Mouse (Mus musculus): ENCODE data around the gene Jdp2. TPM values are rescaled to one million over a fixed set of nuclear protein-coding genes. Genes with fewer than 3 reads are reported as not detected.

The Jdp2 gene
- polyA plus RNA-seq, 1 experiment from 2014 or later: 0.62 TPM

- H3K36me3 ChIP-seq (ENCODE audit: control insufficient read depth, insufficient read depth, low read length): no peaks in the 10 kb centered on the region
- peaks cover 58% of the 10 kb centered on the region for H3K4me1 ChIP-seq (ENCODE audit: control insufficient read depth, insufficient read depth, low read length)
- no peaks in the 10 kb centered on the region for H3K27me3 ChIP-seq (ENCODE audit: control insufficient read depth, insufficient read depth, low read length)
- no peak overlapping the region for H3K4me3 ChIP-seq (ENCODE audit: low read depth, low read length)
- no peak overlapping the region for H3K27ac ChIP-seq (ENCODE audit: low read depth, low read length)
- WGBS (ENCODE audit: insufficient replicate concordance): 35% methylated on average over 9 of the region's 9 CpGs
- no peak overlapping the region for H3K9ac ChIP-seq (ENCODE audit: low read depth, low read length)
- peak overlapping the region; percentile 4; the same call in 1 of the 2 replicates for H3K4me2 ChIP-seq
- H3K9me3 ChIP-seq (replicated peaks; ENCODE audit: control insufficient read depth, low read length): no peaks in the 10 kb centered on the region
- no peak for ATAC-seq (replicated peaks; ENCODE audit: insufficient number of reproducible peaks, low FRiP score, low TSS enrichment)
These were observed 5.6 kb downstream of the Jdp2 start for GRCm38 (mm10) chr12:85604301-85604998.

GRCm38 (mm10) chr12:85607519-85608449 is 9.0 kb downstream of the Jdp2 start:
- no peak for ATAC-seq (replicated peaks; ENCODE audit: insufficient number of reproducible peaks, low FRiP score, low TSS enrichment)
- no peaks in the 10 kb centered on the region for H3K36me3 ChIP-seq (ENCODE audit: control insufficient read depth, insufficient read depth, low read length)
- H3K27me3 ChIP-seq (ENCODE audit: control insufficient read depth, insufficient read depth, low read length): no peaks in the 10 kb centered on the region
- 71% methylated on average over 14 of the region's 14 CpGs for WGBS (ENCODE audit: insufficient replicate concordance)
- no peak overlapping the region for H3K4me2 ChIP-seq
- no peak overlapping the region for H3K4me3 ChIP-seq (ENCODE audit: low read depth, low read length)
- no peak overlapping the region for H3K27ac ChIP-seq (ENCODE audit: low read depth, low read length)
- H3K4me1 ChIP-seq (ENCODE audit: control insufficient read depth, insufficient read depth, low read length): peaks cover 36% of the 10 kb centered on the region
- no peak overlapping the region for H3K9ac ChIP-seq (ENCODE audit: low read depth, low read length)
- no peaks in the 10 kb centered on the region for H3K9me3 ChIP-seq (replicated peaks; ENCODE audit: control insufficient read depth, low read length)

- 70% methylated on average over 9 of the region's 9 CpGs for WGBS (ENCODE audit: insufficient replicate concordance)
- Histone ChIP-seq H3K4me3 (ENCODE audit: low read depth, low read length) (no peak overlapping the region), H3K36me3 (ENCODE audit: control insufficient read depth, insufficient read depth, low read length) (no peaks in the 10 kb centered on the region), H3K9ac (ENCODE audit: low read depth, low read length) (no peak overlapping the region), H3K4me2 (no peak overlapping the region), H3K4me1 (ENCODE audit: control insufficient read depth, insufficient read depth, low read length) (peaks cover 21% of the 10 kb centered on the region), H3K27ac (ENCODE audit: low read depth, low read length) (no peak overlapping the region), H3K27me3 (ENCODE audit: control insufficient read depth, insufficient read depth, low read length) (no peaks in the 10 kb centered on the region), H3K9me3 (replicated peaks; ENCODE audit: control insufficient read depth, low read length) (no peaks in the 10 kb centered on the region)
- no peak for ATAC-seq (replicated peaks; ENCODE audit: insufficient number of reproducible peaks, low FRiP score, low TSS enrichment)
These were observed 11.3 kb downstream of the Jdp2 start for GRCm38 (mm10) chr12:85610167-85610566.

DNA sequence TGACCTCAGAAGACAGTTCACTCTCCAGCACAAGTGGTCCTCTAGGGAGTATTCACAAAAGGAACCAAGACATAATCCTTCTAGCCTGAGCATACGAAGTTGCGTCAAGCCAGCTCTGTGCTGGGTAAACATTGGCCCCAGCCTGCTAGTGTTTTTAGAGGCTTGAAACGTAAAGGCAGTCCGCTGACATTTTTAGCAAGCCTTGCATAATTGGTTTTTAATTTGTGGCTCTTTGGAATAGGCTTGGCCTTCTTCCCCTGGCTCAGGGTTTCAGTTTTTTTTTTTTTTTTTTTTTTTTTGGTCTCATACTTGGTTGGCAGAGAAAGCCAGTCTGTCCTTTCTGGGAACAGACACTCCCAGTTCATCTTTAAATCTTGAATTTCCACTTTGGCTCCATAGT is 15.3 kb downstream of the Jdp2 start:
- WGBS (ENCODE audit: insufficient replicate concordance): 68% methylated on average over 4 of the region's 4 CpGs
- H3K36me3 ChIP-seq (ENCODE audit: control insufficient read depth, insufficient read depth, low read length): no peaks in the 10 kb centered on the region

GRCm38 (mm10) chr12:85615486-85615885 is 16.7 kb downstream of the Jdp2 start:
- Histone ChIP-seq H3K36me3 (ENCODE audit: control insufficient read depth, insufficient read depth, low read length) (no peaks in the 10 kb centered on the region), H3K9me3 (replicated peaks; ENCODE audit: control insufficient read depth, low read length) (no peaks in the 10 kb centered on the region), H3K9ac (ENCODE audit: low read depth, low read length) (no peak overlapping the region), H3K27me3 (ENCODE audit: control insufficient read depth, insufficient read depth, low read length) (no peaks in the 10 kb centered on the region), H3K27ac (ENCODE audit: low read depth, low read length) (no peak overlapping the region), H3K4me2 (no peak overlapping the region), H3K4me3 (ENCODE audit: low read depth, low read length) (no peak overlapping the region), H3K4me1 (ENCODE audit: control insufficient read depth, insufficient read depth, low read length) (peaks cover 8% of the 10 kb centered on the region)
- ATAC-seq (replicated peaks; ENCODE audit: insufficient number of reproducible peaks, low FRiP score, low TSS enrichment): no peak
- WGBS (ENCODE audit: insufficient replicate concordance): 69% methylated on average over 8 of the region's 8 CpGs

More for the DNA sequence above, 15.3 kb downstream of the Jdp2 start:
- Histone ChIP-seq H3K4me1 (ENCODE audit: control insufficient read depth, insufficient read depth, low read length) (peaks cover 8% of the 10 kb centered on the region), H3K27ac (ENCODE audit: low read depth, low read length) (no peak overlapping the region), H3K27me3 (ENCODE audit: control insufficient read depth, insufficient read depth, low read length) (no peaks in the 10 kb centered on the region), H3K4me3 (ENCODE audit: low read depth, low read length) (no peak overlapping the region), H3K9me3 (replicated peaks; ENCODE audit: control insufficient read depth, low read length) (no peaks in the 10 kb centered on the region), H3K9ac (ENCODE audit: low read depth, low read length) (no peak overlapping the region), H3K4me2 (no peak overlapping the region)
- no peak for ATAC-seq (replicated peaks; ENCODE audit: insufficient number of reproducible peaks, low FRiP score, low TSS enrichment)

DNA sequence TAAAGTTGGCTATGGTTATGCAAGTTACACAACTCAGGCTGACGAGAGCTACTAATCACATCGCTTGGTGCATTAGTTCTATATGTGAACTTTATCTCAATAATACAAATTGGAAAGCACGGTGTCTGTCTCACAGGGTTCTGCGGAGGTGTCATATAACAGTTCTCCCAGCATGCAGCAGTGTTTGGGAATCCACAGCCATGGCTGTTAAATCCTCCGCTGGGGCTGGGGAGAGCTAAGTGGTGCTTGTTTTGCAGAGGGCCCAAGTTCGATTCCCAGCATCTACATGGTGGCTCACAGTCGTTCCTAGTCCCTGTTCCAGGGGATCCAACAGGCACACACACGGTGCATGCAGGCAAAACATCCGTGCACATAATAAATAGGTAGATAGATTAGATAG is 19.1 kb downstream of the Jdp2 start:
- Histone ChIP-seq H3K9me3 (replicated peaks; ENCODE audit: control insufficient read depth, low read length) (no peaks in the 10 kb centered on the region), H3K4me2 (no peak overlapping the region), H3K27me3 (ENCODE audit: control insufficient read depth, insufficient read depth, low read length) (no peaks in the 10 kb centered on the region), H3K9ac (ENCODE audit: low read depth, low read length) (no peak overlapping the region), H3K36me3 (ENCODE audit: control insufficient read depth, insufficient read depth, low read length) (no peaks in the 10 kb centered on the region), H3K27ac (ENCODE audit: low read depth, low read length) (no peak overlapping the region), H3K4me3 (ENCODE audit: low read depth, low read length) (no peak overlapping the region), H3K4me1 (ENCODE audit: control insufficient read depth, insufficient read depth, low read length) (peaks cover 8% of the 10 kb centered on the region)
- 82% methylated on average over 9 of the region's 9 CpGs for WGBS (ENCODE audit: insufficient replicate concordance)
- no peak for ATAC-seq (replicated peaks; ENCODE audit: insufficient number of reproducible peaks, low FRiP score, low TSS enrichment)

DNA sequence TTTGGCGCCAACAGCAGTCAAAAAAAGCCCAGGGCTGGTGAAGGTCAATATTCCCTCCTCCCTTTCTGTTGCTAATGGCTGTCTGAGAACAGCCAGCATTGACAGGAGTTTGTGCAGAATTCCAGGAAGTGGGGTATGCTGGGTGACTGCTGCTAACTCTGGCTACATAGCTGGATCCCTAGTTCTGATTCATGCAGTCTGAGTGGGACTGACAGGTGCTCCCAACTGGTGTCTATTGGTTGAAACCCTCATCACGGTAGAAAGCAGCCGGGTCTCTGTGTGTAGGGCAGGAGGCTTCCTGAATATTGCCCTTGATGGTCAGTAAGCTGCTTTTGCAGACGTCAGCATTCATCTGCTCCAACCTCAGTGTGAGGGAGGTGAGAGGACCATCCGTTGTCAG is 19.6 kb downstream of the Jdp2 start:
- Histone ChIP-seq H3K9me3 (replicated peaks; ENCODE audit: control insufficient read depth, low read length) (no peaks in the 10 kb centered on the region), H3K4me2 (no peak overlapping the region), H3K27me3 (ENCODE audit: control insufficient read depth, insufficient read depth, low read length) (no peaks in the 10 kb centered on the region), H3K4me3 (ENCODE audit: low read depth, low read length) (no peak overlapping the region), H3K4me1 (ENCODE audit: control insufficient read depth, insufficient read depth, low read length) (peaks cover 10% of the 10 kb centered on the region), H3K9ac (ENCODE audit: low read depth, low read length) (no peak overlapping the region), H3K36me3 (ENCODE audit: control insufficient read depth, insufficient read depth, low read length) (no peaks in the 10 kb centered on the region), H3K27ac (ENCODE audit: low read depth, low read length) (no peak overlapping the region)
- no peak for ATAC-seq (replicated peaks; ENCODE audit: insufficient number of reproducible peaks, low FRiP score, low TSS enrichment)
- 67% methylated on average over 5 of the region's 5 CpGs for WGBS (ENCODE audit: insufficient replicate concordance)

DNA sequence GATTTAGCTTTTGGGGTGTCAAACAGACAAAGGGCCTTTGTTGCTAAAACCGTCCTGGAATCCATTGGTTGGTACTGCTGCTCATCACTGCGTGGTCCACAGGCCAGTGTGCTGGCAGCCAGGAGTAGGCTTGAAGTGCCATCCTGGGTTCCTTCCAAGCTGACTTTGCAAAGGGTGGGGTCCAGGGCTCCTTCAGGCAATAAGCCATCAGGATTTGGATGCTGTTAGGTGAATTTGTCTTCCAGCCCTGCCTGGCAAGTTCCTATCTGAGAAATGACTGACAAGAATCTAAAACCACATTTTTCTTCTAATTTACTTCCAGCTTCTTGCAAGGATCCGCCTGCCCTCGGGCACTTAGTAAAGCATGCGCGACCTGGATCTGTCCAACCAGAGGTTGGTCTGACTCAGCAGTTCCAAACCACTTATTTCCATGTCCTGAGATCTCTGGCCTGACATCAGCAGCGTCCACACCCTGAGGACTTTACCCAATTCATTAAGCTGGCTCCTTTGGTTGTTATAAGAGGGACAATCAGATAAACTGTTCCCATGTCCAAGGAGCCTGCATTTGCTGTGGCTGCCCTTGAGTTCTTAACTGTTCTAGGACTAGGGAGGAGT is 20.6 kb downstream of the Jdp2 start:
- H3K27me3 ChIP-seq (ENCODE audit: control insufficient read depth, insufficient read depth, low read length): no peaks in the 10 kb centered on the region
- no peaks in the 10 kb centered on the region for H3K9me3 ChIP-seq (replicated peaks; ENCODE audit: control insufficient read depth, low read length)
- no peak for ATAC-seq (replicated peaks; ENCODE audit: insufficient number of reproducible peaks, low FRiP score, low TSS enrichment)
- H3K27ac ChIP-seq (ENCODE audit: low read depth, low read length): no peak overlapping the region
- peaks cover 17% of the 10 kb centered on the region for H3K4me1 ChIP-seq (ENCODE audit: control insufficient read depth, insufficient read depth, low read length)
- no peak overlapping the region for H3K4me2 ChIP-seq
- no peak overlapping the region for H3K9ac ChIP-seq (ENCODE audit: low read depth, low read length)
- no peak overlapping the region for H3K4me3 ChIP-seq (ENCODE audit: low read depth, low read length)
- no peaks in the 10 kb centered on the region for H3K36me3 ChIP-seq (ENCODE audit: control insufficient read depth, insufficient read depth, low read length)
- WGBS (ENCODE audit: insufficient replicate concordance): 78% methylated on average over 7 of the region's 7 CpGs

All from heart, embryonic 11.5 days (tissue).